In genomic region chr5:140204037-140204436, GRCm38 (mm10) we compare ENCODE assay signal across 21 mouse cellular contexts.
DNase-seq lines count a peak whose midpoint lies in the region; ATAC-seq and TF ChIP-seq lines count a peak whose summit lies in the region.
"Had no signal": no experiment of that assay in that cellular context is flagged by ENCODE, and none has a peak within 500 bp of the region (broad histone marks: within the 10 kb centered on the region; RNA-seq: fewer than 3 reads in every experiment).

No protein-coding gene starts in this region.

- peaks cover 2% of the 10 kb centered on the region for H3K79me3 ChIP-seq in C2C12 (ENCODE audit: low read depth)

- H3K4me2 ChIP-seq in heart, postnatal 0 days (ENCODE audit: low read depth, low read length): no peak overlapping the region
- no peak overlapping the region for H3K4me2 ChIP-seq in liver, embryonic 11.5 days
- H3K4me2 ChIP-seq: forebrain, embryonic 13.5 days; kidney, embryonic 15.5 days; midbrain, embryonic 12.5 days; stomach, embryonic 15.5 days had no signal

- H3K9me3 ChIP-seq in heart, postnatal 0 days (replicated peaks; ENCODE audit: control insufficient read depth, low read length): no peaks in the 10 kb centered on the region
- H3K9me3 ChIP-seq in liver, embryonic 11.5 days (ENCODE audit: control insufficient read depth, low read length): no peaks in the 10 kb centered on the region
- H3K9me3 ChIP-seq: forebrain, embryonic 13.5 days; kidney, embryonic 15.5 days; midbrain, embryonic 12.5 days; stomach, embryonic 15.5 days had no signal

- TF ChIP-seq CTCF in heart, postnatal 0 days (IDR thresholded peaks at IDR 0.05; ENCODE audit: low read depth): 0 out of 2 replicates have a peak, but pooled peaks have one; percentile 1
- peak; percentile 28 for TF ChIP-seq CTCF in liver, adult 2 months (IDR thresholded peaks at IDR 0.05; ENCODE audit: low read depth, low read length)
- peak; percentile 83 for TF ChIP-seq CTCF in C2C12 (IDR thresholded peaks at IDR 0.05; ENCODE audit: control insufficient read depth, insufficient read depth, insufficient read length)
- 0 out of 2 replicates have a peak, but pooled peaks have one; percentile 12 for TF ChIP-seq CTCF in embryonic fibroblast, embryonic 13.5 days (IDR thresholded peaks at IDR 0.05; ENCODE audit: borderline replicate concordance, insufficient read depth, low read length)

- TF ChIP-seq POLR2A in liver, adult 2 months (IDR thresholded peaks at IDR 0.05; ENCODE audit: extremely low read depth, insufficient read depth, low read length): no peak
- TF ChIP-seq POLR2A in embryonic fibroblast, embryonic 13.5 days (IDR thresholded peaks at IDR 0.05; ENCODE audit: low read depth, low read length): no peak

- DNase-seq in heart, postnatal 0 days (ENCODE audit: low spot score): no peak
- DNase-seq in heart, adult 18-20 months: no peak
- DNase-seq in liver, adult 2 months (ENCODE audit: extremely low read depth, low read depth, low spot score): peak; percentile 67
- no peak for DNase-seq in liver, embryonic 11.5 days (ENCODE audit: low spot score)
- DNase-seq in thymus, postnatal 25 days: no peak
- no peak for DNase-seq in adrenal gland, postnatal 4 days (ENCODE audit: low spot score in 2 of 2)
- DNase-seq: adrenal gland, adult 2 months; adrenal gland, postnatal 36 days; cerebellum, adult 2 months; cerebellum, postnatal 14 days; gastrocnemius, postnatal 14 days; kidney, adult 11 months; kidney, postnatal 36 days had no signal

- no peak overlapping the region for H3ac ChIP-seq in C2C12 (ENCODE audit: control insufficient read depth, insufficient read length, low read depth)

- H3K27ac ChIP-seq in heart, postnatal 0 days (ENCODE audit: low read depth): no peak overlapping the region
- peak overlapping the region; percentile 58 for H3K27ac ChIP-seq in liver, adult 2 months (replicated peaks; ENCODE audit: insufficient read depth, low read depth, low read length)
- no peak overlapping the region for H3K27ac ChIP-seq in liver, embryonic 11.5 days (ENCODE audit: low read depth, low read length)
- no peak overlapping the region for H3K27ac ChIP-seq in embryonic fibroblast, embryonic 13.5 days (ENCODE audit: insufficient read depth, low read length)
- H3K27ac ChIP-seq: forebrain, embryonic 13.5 days; kidney, embryonic 15.5 days; layer of hippocampus, adult 2 months; midbrain, embryonic 12.5 days; stomach, embryonic 15.5 days had no signal

- no peaks in the 10 kb centered on the region for H3K27me3 ChIP-seq in heart, postnatal 0 days (ENCODE audit: control insufficient read depth, insufficient read depth, low read length)
- no peaks in the 10 kb centered on the region for H3K27me3 ChIP-seq in liver, adult 2 months (ENCODE audit: control insufficient read depth, insufficient read depth, low read length)
- no peaks in the 10 kb centered on the region for H3K27me3 ChIP-seq in liver, embryonic 11.5 days (replicated peaks; ENCODE audit: control insufficient read depth, insufficient read depth, low read length)
- H3K27me3 ChIP-seq in C2C12 (ENCODE audit: control insufficient read depth, insufficient read depth, insufficient read length): no peaks in the 10 kb centered on the region
- H3K27me3 ChIP-seq: forebrain, embryonic 13.5 days; kidney, embryonic 15.5 days; midbrain, embryonic 12.5 days; stomach, embryonic 15.5 days had no signal

- no peaks in the 10 kb centered on the region for H3K36me3 ChIP-seq in heart, postnatal 0 days (replicated peaks; ENCODE audit: control insufficient read depth, insufficient read depth, low read length)
- no peaks in the 10 kb centered on the region for H3K36me3 ChIP-seq in liver, adult 2 months (ENCODE audit: control insufficient read depth, insufficient read depth, low read length)
- H3K36me3 ChIP-seq in liver, embryonic 11.5 days (ENCODE audit: control insufficient read depth, insufficient read depth, low read length): no peaks in the 10 kb centered on the region
- no peaks in the 10 kb centered on the region for H3K36me3 ChIP-seq in C2C12 (ENCODE audit: control insufficient read depth, insufficient read depth)
- H3K36me3 ChIP-seq: midbrain, embryonic 12.5 days; stomach, embryonic 15.5 days had no signal

- no peak overlapping the region for H3K4me3 ChIP-seq in heart, postnatal 0 days (ENCODE audit: low read depth, low read length)
- peak overlapping the region; percentile 10; the same call in 1 of the 2 replicates for H3K4me3 ChIP-seq in liver, adult 2 months (ENCODE audit: insufficient read depth, low read depth, low read length)
- no peak overlapping the region for H3K4me3 ChIP-seq in liver, embryonic 11.5 days (ENCODE audit: low read depth, low read length)
- no peak overlapping the region for H3K4me3 ChIP-seq in C2C12 (ENCODE audit: insufficient read depth, poor library complexity, severe bottlenecking)
- no peak overlapping the region for H3K4me3 ChIP-seq in embryonic fibroblast, embryonic 13.5 days (ENCODE audit: insufficient read depth, low read length)
- H3K4me3 ChIP-seq: forebrain, embryonic 13.5 days; kidney, embryonic 15.5 days; layer of hippocampus, adult 2 months; midbrain, embryonic 12.5 days; stomach, embryonic 15.5 days had no signal

- peaks cover 8% of the 10 kb centered on the region; the same call in 1 of the 2 replicates for H3K79me2 ChIP-seq in liver, adult 2 months (ENCODE audit: control insufficient read depth, insufficient read depth, low read length)
- H3K79me2 ChIP-seq in C2C12 (ENCODE audit: control insufficient read depth, insufficient read depth): no peaks in the 10 kb centered on the region

- peaks cover 15% of the 10 kb centered on the region for H3K4me1 ChIP-seq in heart, postnatal 0 days (ENCODE audit: control insufficient read depth, insufficient read depth)
- peaks cover 31% of the 10 kb centered on the region for H3K4me1 ChIP-seq in liver, adult 2 months (ENCODE audit: control insufficient read depth, insufficient read depth, low read length)
- peaks cover 23% of the 10 kb centered on the region for H3K4me1 ChIP-seq in liver, embryonic 11.5 days (replicated peaks; ENCODE audit: control insufficient read depth, insufficient read depth, low read length)
- peaks cover 3% of the 10 kb centered on the region; the same call in 1 of the 2 replicates for H3K4me1 ChIP-seq in embryonic fibroblast, embryonic 13.5 days (ENCODE audit: control insufficient read depth, insufficient read depth, low read length)

- ATAC-seq in heart, postnatal 0 days (ENCODE audit: insufficient read depth, low read depth): no peak
- ATAC-seq in liver, embryonic 11.5 days (replicated peaks; ENCODE audit: low FRiP score): no peak
- ATAC-seq: activated CD4-positive, CD25-positive, alpha-beta regulatory T cell, adult 4 months; forebrain, embryonic 13.5 days had no signal

- no peak overlapping the region for H3K9ac ChIP-seq in heart, postnatal 0 days (replicated peaks; ENCODE audit: low read depth, low read length)
- 0 out of 2 replicates have a peak overlapping the region, but pooled peaks have one; percentile 32 for H3K9ac ChIP-seq in liver, adult 2 months (ENCODE audit: low read depth, low read length)
- no peak overlapping the region for H3K9ac ChIP-seq in liver, embryonic 11.5 days (ENCODE audit: low read depth, low read length)
- H3K9ac ChIP-seq: forebrain, embryonic 13.5 days; kidney, embryonic 15.5 days; midbrain, embryonic 12.5 days; stomach, embryonic 15.5 days had no signal

- TF ChIP-seq EP300 in heart, postnatal 0 days (IDR thresholded peaks at IDR 0.05; ENCODE audit: low read depth): no peak

- 81% methylated on average over 5 of the region's 5 CpGs for WGBS in heart, postnatal 0 days
- WGBS in liver, adult 2 months: 31% methylated on average over 1 of the region's 5 CpGs
- 92% methylated on average over 5 of the region's 5 CpGs for WGBS in liver, embryonic 11.5 days

TF ChIP-seq in C2C12, 6 proteins besides CTCF, POLR2A, EP300 and RAD21:
- TF ChIP-seq MYOG (IDR thresholded peaks at IDR 0.05; ENCODE audit: control insufficient read depth, extremely low read depth, insufficient read length): no peak
- TF ChIP-seq USF1 (IDR thresholded peaks at IDR 0.05; ENCODE audit: low read depth): no peak
- no peak for TF ChIP-seq MAX (IDR thresholded peaks at IDR 0.05)
- no peak for TF ChIP-seq MYOD1 (IDR thresholded peaks at IDR 0.05; ENCODE audit: control insufficient read depth, insufficient read length, low read depth)
- no peak for TF ChIP-seq CEBPB (IDR thresholded peaks at IDR 0.05; ENCODE audit: low read depth)
- no peak for TF ChIP-seq FOSL1 (IDR thresholded peaks at IDR 0.05; ENCODE audit: insufficient read depth, low read length, poor library complexity, severe bottlenecking)

Comparison
In these comparisons a context has a peak if more than half of its experiments do, and no peak if none do; other contexts are left out.
1. CTCF ChIP-seq: peak in every context shown above with its lines; median percentile 83 in C2C12; 28 in liver, adult 2 months; 12 in embryonic fibroblast, embryonic 13.5 days; 1 in heart, postnatal 0 days.